Mouse (Mus musculus): ENCODE measurements around the gene Rbpms2. TPM values are rescaled to one million over a fixed set of nuclear protein-coding genes. Genes with fewer than 3 reads are reported as not detected.

Rbpms2 gene
- total RNA-seq, 4 experiments from 2014 or later, result 24.9 to 28.7 (median 26.5) TPM

GRCm38 (mm10) chr9:65696337-65696736 lies 66.9 kb downstream of the Rbpms2 start:
- no peak for DNase-seq (ENCODE audit: low spot score)

GRCm38 (mm10) chr9:65697356-65697755 lies 67.9 kb downstream of the Rbpms2 start:
- no peak for DNase-seq (ENCODE audit: low spot score)

- DNase-seq (ENCODE audit: low spot score), result no peak
These were observed 68.5 kb downstream of the Rbpms2 start for GRCm38 (mm10) chr9:65697992-65698391.

GRCm38 (mm10) chr9:65700504-65700903 lies 71.1 kb downstream of the Rbpms2 start:
- no peak for DNase-seq (ENCODE audit: low spot score)

- DNase-seq (ENCODE audit: low spot score), result no peak
These were observed 72.8 kb downstream of the Rbpms2 start for GRCm38 (mm10) chr9:65702286-65702685.

- DNase-seq (ENCODE audit: low spot score), result no peak
These were observed 73.8 kb downstream of the Rbpms2 start for GRCm38 (mm10) chr9:65703241-65703640.

- DNase-seq (ENCODE audit: low spot score), result no peak
These were observed 74.6 kb downstream of the Rbpms2 start for GRCm38 (mm10) chr9:65703926-65704595.

Other genes with a start within 250 kb of the Rbpms2 start
- gene Kbtbd13, start 238.0 kb upstream of the Rbpms2 start, total RNA-seq (2022), result 1 to 10 TPM; 2.4 to 3.6 (median 3.1) TPM
- gene Rasl12, start 231.1 kb upstream of the Rbpms2 start, total RNA-seq (2022), result 1 to 10 TPM; 5.5 to 8.0 (median 6.0) TPM
- not detected for gene Slc51b, start 206.7 kb upstream of the Rbpms2 start, total RNA-seq (2022)
- gene Mtfmt, start 193.9 kb upstream of the Rbpms2 start, total RNA-seq (2022), result 1 to 10 TPM; 5.4 to 7.9 (median 6.9) TPM
- gene Spg21, start 168.7 kb upstream of the Rbpms2 start, total RNA-seq (2022), result 10 to 100 TPM; 12.9 to 17.1 (median 15.9) TPM
- gene Ankdd1a, start 109.5 kb upstream of the Rbpms2 start, total RNA-seq (2022), result not detected
- gene Plekho2, start 49.6 kb upstream of the Rbpms2 start, total RNA-seq (2022), result 10 to 100 TPM in 3 of 4 experiments, 1 to 10 TPM in 1; 7.4 to 12.3 (median 10.8) TPM
- not detected for gene Pif1, start 42.5 kb upstream of the Rbpms2 start, total RNA-seq (2022)
- gene Oaz2, start 38.4 kb downstream of the Rbpms2 start, total RNA-seq (2022), result 100 to 1,000 TPM; 182 to 262 (median 217) TPM
- 10 to 100 TPM; 21.6 to 25.1 (median 22.2) TPM for gene Zfp609, start 197.9 kb downstream of the Rbpms2 start, total RNA-seq (2022)